Mouse (Mus musculus) T-cell, adult 2 months (primary cell): ENCODE results near the gene Ap3m1.
A peak's percentile ranks its signal among the peaks of the same experiment; 100 is the strongest.
"Not testable (repeated sequence)": the region's sequence is repeated elsewhere in the genome, so short reads cannot be mapped to it uniquely, and the experiment has no call there.

Source experiments
- DNase-seq: peaks from one replicate; pipeline ENCODE4 v3.0.0; 2022; ENCODE audit warnings: low spot score

The Ap3m1 gene

DNA sequence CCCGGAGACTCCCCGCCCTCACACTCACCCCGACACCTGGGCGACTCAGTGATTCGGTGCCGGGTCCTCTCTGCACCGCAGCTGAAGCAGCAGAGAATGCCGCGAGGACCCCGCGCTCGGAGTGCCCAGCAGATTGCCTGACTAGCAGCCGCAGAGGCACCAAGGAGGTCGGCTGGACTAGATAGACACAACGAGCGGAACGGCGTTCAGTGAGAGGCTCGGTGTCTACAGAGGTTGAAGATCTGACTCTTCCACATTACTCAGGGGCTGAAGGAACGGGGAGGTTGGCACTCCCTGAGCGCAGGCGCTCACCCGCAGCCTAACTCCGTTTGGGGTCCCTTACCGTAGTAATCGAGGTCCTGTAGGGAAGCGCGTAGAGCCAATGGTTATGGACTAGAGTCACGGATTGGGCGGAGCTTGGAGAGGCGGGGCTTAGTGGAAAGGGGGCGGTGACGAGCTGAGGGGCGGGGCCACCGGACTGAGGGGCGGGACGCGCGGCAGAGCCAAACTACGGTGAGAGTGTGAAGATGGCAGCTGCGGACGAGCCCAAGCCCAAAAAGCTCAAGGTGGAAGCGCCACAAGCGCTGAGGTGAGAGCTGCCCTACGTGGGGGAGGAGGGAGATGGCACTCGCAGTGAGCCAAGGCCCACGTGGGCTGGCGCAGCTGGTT lies at the start of gene Ap3m1, which contains the start of gene Adk:
Ap3m1 (minus strand) TSS at position 397 of the 669 bp plus-strand sequence.
Adk (plus strand) TSS at position 463 of the 669 bp plus-strand sequence.
- DNase-seq, result peak; percentile 94

DNA sequence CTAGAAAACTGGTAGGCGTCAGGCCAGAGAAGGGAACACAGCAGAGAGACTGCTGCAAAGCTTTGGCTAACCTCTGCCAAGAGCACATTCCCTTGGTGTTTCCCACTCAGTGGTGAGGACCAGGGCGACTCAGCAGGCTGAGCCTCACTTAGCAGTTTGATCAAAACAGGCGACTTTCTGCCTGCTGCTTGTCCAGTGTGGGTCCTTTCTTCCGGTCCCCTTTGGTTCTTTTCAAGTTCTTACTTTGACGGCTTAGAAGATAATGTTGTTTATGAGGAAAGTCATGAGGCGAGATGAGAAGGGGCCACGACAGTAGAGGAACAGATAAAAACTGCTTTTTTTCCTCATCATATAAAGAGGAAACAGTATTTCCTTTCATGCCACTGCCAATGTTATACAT lies 49.3 kb upstream of the Ap3m1 start:
- DNase-seq, result peak; percentile 35

DNA sequence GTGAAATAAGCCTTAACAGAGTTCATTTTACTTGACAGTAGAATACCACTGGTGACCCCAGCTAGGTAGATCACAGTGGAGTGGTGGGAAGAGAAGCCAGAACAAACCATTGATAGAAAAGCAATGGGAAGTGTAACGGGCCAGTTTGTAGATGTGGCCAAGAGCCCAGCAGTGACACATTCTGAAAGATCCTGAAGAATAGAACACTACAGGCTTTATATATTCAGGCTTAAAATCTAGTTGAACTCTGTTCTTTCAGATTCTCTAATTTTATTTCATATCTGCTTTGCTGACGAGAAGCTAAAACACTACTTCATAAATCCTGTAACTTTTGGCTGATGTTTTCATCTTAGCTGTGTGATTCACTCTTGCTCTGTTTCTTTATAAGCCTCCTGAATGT lies 48.6 kb upstream of the Ap3m1 start:
- no peak for DNase-seq

DNA sequence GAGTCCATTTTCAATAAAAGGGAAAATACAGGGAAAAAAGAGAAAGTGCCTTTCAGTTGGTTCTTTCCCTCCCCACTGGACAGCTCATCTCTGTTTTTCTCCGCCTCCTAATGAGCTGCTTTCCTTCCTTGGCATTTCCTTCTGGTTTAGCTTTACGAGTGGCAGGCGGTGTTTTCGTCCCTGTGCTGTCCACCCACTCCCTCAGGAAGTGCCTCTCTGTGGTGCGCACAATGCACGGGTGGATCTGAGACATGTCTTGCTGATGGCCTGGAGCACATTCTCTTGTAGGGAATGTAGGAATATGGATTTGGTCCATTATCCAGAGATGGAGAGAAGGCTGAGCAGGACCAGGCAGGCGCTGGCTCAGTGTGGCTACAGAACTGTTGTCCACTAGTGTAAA lies 47.1 kb upstream of the Ap3m1 start:
- DNase-seq, result no peak

DNA sequence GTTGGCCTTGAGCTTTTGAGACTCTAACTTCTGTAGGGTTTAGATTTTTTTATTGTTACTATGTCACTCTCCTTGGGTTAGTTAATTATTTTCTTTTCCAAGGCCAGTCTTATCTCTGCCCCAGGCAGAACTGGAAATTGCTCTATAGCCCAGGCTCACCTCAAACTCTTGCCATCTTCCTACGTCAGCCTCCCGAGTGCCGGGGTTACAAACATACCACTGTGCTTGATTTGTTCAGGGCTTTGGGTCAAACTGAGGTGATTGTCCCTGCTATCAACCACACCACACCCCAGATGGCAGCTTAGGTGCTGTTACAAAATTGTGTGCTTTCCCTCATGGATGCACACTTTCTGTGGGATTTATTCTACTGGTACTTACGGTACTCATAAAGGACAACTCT lies 44.4 kb upstream of the Ap3m1 start:
- DNase-seq, result no peak

DNA sequence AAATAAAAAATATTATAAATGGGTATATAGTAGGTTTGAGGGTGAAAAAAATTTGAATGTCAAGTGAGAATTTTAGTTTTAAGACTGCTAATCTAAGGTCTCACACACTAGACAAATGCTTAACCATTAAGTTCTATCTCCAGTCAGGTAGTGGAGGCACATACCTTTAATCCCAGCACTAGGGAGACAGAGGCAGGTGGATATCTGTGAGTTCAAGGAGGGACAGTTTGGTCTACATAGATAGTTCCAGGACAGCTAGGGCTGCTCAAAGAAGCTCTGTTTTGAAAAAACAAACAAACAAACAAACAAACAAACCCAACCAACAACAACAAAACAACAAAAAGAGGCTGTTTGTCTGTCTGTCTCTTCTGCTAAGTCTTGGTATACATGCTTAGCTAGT lies 44.0 kb upstream of the Ap3m1 start:
- DNase-seq, result no peak

DNA sequence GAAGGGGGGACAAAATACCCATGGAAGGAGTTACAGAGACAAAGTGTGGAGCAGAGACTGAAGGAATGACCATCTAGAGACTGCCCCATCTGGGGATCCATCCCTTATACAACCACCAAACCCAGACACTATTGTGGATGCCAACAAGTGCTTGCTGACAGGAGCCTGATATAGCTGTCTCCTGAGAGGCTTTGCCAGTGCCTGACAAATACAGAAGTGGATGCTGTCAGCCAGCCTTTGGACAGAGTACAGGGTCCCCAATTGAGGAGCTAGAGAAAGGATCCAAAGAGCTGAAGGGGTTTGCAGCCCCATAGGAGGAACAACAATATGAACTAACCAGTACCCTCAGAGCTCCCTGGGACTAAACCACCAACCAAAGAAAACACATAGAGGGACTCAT lies 41.9 kb upstream of the Ap3m1 start:
- DNase-seq, result not testable (repeated sequence)

DNA sequence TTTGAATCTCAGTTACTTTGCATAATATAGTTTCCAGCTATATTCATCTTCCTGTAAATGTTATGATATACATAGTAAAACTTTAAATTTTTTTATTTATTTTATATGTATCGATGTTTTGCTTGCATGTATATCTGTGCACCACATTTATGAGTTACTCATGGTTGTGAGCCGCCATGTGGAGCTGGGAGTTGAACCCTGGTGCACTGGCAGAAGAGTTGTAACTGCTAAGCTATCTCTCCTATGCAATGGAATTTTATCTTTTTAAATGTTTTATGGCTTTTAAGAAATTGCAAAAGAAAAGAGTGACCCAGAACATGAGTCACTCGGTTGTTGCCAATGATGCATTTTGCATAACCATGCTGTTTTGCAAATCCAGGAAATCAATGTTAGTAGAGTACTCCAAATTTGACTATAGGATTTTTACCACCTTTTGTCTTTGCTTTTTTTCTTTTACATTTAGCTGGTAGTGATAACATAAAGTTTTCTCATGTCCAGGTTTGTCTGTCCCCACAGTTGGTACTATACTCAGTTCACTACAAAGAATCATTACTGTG lies 38.7 kb upstream of the Ap3m1 start:
- DNase-seq, result no peak

DNA sequence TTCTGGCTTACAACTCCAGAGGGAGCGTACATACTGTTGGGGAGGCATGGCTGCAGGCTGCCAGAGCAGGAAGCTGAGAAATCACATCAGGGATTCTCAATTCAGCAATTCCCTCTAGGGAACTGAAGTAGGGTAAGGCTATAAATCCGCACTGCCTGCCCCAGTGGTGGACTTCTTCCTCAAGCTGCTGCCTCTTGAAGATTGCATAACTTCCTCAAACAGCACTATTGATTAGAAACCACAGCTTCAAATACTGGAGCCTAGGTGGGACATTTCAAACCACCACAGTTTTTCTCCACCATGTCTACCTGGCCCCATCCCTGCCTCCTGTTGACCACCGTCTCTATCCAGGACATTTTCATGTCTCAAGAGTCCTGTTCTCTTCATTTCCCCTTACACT lies 38.1 kb upstream of the Ap3m1 start:
- no peak for DNase-seq

DNA sequence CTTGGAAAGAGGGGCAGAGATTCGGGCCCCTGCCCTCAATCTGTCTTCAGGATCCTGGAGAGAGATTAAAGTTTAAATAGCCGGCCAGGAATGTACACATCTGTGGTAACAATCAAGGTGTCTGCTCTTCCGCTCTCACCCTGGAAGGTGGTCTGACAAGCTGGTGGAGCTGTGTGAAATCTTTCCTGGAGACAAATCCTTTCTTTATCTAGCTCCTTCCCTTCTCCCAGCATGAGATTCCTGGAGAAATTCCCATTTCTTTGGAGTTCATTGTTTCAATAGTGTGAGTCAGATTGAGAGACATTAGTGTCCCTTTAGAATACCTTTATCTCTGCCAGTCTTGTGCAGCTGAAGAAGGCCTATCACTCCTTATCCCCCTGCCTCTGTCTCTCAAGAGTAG lies 36.4 kb upstream of the Ap3m1 start:
- DNase-seq, result no peak

DNA sequence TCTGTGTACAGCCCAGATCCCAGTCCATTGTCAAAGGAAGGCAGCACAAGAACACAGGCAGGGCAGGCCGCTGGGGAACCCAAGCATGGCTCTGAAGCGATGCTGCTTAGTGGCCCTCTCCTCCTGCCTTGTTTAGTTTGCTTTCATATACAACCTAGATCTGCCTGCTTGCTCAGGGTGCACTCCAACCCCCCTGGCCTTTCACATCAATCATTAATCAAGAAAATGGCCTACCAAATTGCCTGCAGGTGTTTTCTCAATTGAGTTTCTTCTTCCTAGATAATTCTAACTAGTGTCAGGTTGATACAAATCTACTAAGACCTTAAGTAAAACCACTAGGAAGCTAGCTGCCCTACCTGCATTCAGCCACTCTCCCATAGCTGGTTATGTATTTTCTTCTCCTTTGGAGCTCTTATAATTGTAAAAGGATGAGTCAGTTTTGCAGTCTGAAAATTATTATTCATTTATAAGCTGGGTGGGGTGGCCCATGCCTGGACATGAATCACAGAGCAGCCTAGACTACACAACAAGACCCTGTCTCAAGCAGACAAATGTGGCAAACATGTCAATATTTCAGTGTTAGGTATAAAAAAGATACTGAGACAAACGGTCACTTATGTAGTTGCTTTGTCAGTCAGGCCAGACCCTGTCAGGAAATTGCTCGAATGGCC lies 35.2 kb upstream of the Ap3m1 start:
- no peak for DNase-seq

DNA sequence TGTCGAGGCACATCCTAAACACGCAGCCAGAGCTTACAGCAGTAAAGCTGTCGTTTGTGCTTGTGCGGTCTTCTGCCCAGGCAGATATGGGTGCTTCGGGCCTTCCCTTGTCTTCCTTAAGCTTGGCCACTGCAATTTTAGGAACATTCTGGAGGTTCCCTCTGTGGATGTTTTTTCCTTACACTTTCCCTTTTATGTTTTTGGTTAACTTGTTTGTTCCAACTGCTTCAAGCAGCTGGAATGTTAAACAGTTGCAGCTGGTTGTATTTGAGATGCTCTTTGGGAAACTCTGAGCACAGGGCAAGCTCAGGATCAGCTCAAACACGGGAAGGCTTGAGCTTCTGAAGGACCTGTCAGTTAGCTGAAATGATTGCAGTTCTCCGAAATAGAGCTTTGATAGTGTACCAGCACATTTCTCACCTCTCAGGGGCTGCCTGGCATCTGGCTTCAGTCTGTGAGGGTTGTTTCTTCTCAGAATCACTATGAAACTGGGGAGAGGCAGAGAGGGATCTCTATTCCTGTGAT lies 34.6 kb upstream of the Ap3m1 start:
- no peak for DNase-seq

DNA sequence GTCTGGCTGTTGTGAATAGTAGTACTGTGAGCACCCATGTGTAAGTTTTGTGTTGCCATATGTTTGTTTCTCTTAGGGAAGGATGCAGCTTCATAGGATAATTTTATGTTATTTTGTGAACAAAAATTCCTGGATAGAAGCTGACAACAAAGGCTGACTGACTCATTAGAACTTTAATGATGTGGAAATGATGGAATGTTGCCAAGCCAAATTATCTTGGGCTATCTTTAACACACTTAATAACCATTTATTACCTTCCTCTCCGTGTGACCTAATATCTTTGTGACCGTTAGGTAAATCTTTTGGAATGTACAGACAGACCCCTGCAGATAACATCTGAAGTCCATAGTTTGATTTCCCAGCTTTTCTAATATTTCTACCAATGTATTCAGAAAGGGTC lies 33.8 kb upstream of the Ap3m1 start:
- no peak for DNase-seq

DNA sequence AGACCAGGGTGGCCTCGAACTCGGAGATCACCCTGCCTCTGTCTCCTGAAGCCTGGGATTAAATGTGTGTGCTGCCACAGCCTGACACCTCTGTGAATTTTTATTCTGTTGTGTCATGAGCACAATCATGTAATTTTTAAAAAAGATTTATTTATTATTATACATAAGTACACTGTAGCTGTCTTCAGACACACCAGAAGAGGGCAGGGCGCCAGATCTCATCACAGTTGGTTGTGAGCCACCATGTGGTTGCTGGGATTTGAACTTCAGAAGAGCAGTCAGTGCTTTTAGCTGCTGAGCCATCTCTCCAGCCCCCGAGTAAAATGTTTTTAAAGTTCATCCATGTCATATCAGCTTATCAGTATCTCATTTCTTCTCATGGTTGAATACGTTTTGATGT lies 33.4 kb upstream of the Ap3m1 start:
- DNase-seq, result no peak

DNA sequence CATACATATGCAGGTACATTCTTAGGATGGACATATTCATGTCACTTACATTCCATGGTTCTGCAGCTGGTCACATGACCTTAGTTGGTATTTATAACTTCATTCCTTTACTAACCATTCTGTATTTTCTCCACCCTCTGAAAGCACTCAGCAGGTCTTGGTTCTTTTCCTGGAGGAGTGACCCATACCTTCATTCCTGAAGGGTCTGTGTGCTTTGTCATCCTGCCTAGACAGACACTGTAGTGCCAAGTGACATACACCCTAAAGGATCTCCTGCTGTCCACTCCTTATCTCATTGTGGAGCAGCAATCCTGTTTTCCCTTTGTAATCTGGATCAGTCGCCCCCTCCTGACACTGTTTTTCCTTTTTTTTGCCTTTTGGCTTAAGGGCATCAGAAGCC lies 30.5 kb upstream of the Ap3m1 start:
- DNase-seq, result no peak

DNA sequence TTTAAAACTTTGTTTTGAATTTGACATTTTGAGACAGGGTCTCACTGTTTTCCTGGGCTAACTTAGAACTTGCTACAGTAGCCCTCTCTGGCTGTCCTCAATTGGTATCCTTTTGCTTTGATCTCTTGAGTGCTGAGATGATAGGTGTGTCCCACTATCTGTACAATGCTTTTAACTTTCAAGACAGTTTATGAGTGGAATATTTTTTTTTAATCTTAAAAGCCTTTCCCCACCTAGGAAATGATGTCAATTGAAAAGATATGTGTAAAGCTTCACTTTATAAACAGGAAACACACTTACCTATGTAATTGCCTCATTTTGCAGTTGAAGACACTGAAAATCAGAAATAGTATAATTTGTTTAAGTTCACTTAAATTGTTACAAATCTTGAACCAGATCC lies 26.2 kb upstream of the Ap3m1 start:
- peak; percentile 15 for DNase-seq

DNA sequence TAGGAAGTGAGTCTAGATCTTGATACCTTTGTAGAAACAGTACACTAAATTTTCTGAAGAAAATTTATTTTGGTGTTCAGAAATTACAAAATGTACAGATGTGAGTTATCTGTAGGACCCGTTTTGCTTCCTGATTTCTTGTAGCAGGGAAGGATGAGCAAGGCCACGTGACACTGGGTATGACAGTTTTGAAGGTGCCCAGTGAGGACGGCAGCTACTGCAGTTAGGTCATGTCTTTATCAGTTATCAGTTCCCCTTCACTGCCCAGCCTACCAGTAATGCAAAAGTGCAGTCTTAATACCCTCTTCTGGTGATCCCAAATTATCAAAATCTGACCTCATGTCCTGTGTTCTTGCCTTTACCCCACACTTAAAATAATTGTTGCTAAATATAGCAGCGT lies 25.6 kb upstream of the Ap3m1 start:
- DNase-seq, result no peak

DNA sequence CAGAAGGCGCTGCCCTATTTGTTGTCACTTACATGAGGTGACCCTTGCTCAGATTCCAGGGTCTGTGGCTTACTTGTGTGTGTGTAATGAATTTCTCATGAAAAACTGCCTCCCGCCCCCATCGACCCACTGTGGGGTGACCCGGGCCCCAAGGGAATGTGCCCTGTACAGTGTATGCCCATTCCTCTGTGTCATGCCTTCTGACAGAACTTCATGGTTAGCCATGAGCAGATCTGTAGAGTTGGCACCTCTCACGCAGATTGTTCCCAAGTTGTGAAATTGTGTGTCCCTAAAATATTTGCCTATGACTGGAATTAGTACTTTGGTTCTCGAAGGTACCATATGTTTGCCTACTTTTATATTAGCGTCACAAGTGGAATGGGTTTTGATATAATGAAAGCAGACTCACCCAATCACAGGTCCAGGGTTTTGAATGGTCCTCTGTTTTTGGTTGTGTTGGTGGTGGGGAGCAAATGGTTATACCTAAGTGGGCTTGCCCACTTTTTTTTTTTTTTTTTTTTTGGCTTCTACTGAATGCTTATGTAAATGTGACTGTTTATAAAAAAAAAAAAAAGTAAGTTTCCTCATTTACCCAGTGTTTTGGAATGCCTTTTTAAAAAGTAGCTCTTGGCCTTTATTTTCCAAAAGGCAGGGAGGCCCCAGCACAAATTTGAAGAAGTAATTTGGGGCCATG lies 24.3 kb upstream of the Ap3m1 start:
- no peak for DNase-seq

DNA sequence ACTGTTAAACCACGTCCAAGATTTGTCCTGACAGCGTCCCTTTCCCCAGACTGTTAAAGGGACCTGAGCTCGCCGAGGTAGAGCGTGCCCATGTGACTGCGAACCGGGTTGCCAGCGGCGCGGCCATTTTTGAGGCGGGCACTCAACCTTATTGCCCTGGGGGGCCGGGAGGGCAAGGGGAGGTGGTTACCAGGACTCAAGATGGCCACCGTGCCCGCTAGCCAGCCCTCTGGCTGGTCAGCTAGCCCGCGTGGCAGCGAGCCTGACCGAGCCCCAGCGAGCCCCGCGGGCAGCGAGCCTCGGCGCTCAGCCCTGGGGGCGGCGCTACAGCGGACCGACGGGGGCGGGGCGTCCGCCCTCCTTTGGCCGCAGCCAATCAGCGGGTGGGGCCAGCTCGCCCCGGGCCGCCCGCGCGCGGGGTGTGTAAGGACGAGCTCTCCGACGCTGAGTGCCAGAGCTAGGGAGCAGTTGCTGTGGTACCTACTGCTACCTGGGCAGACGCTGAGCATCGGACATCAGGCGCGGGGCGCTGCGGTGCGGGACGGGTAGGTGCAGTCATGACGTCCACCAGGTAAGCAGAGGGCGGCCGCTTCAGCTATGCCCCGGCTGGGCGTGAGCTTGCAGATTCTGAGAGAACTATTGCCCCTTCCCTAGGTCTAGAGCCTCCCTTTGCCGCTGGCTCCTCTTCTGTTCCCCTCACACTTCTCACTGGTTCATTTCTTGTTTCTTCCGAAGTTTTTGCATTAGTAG lies 23.6 kb upstream of the Ap3m1 start:
- peak; percentile 79 for DNase-seq

DNA sequence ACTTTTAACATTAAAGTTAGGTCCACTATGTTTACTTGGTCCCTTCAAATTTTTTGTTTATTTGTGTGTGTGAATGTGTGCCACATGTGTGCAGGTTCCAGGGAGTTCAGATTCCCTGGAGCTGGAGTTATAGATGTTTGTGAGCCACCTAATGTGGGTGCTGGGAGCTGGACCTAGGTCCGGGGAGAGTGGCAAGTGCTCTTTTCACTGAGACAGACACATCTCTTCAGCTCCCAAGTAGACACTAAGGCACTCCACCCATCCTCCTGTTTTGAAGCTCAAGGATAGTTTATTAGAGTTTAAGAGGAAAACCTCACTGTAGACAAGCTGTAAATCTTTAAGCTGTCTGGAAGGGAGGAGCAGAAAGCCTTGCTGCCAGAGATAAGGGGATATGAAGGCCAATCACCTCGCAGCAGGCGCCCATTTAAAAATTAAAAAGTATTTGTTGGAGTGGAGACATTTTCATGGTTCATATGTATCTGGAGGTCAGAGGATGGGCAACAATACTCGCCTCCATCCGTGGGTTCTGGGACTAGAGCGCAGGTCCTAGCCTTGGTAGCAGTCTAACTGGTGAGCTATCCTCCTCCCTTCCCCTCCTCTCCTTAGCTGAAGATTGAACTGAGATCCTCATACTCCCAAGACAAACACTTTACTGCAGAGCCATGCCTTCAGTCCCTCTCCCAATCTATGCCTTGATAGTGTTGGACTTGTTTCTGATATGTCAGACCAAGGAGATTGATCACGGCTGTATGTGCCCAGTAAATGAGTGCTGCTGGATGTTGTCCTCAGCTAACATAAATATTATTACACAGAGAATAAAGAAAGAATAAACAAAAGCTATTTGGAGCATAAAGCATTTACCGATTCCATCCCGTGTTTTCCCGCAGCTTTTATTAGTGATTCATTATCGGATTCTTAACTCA lies 22.4 kb upstream of the Ap3m1 start:
- DNase-seq, result no peak

DNA sequence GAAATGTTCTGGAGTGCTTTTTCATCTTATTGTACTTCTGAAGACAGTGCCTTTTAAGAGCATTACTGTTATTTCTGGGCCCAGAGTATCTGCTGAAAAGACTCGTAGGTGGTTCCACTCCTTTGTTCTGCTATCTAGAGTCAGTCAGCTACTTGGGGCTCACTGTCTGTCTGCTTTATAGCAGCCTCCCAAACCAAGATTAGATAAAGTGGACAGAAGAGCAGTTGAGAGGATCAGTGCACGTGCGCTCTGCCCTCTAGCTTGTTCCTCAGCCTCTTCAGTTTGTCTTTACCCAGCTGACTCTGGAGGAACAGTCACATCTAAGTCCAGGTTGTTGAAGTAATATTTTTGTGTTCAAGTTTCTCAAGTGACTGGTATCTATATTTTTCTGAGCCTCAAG lies 21.7 kb upstream of the Ap3m1 start:
- DNase-seq, result no peak
